Mouse (Mus musculus) spleen, postnatal 4 days (tissue): Measurements from ENCODE around the gene Gm35134.
"Not testable (repeated sequence)": the region's sequence is repeated elsewhere in the genome, so short reads cannot be mapped to it uniquely, and the experiment has no call there.

Experiments
- DNase-seq, 2 experiments: peaks; one replicate each; pipeline ENCODE4 v3.0.0; 2022; ENCODE audit warnings: low spot score in 2 of 2

Gm35134 gene

DNA sequence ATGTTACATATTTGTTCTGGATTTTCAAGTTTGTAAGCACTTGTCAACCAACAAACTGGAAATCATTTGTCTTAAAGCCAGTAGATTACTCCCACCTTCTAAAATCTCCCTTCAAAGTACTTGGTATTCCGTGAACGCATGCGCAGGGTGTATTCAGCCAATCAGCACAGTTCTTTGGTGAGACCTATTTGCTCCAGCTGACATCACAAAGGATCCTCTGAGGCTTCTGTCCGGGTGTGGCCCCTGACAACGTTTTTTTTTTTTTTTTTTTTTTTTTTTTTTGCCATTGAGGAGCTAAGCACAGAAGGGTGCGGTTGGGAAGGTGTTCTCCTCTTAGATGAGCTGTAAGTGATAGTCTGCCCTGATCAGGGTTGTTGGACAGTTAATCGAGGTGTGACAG, at the start of gene Gm35134:
Gene Gm35134 (plus strand): TSS at position 301 of the 400 bp plus-strand sequence.
- not testable (repeated sequence) for DNase-seq
